Comparison of ENCODE assay signal across 8 mouse cellular contexts in genomic region chrX:94865531-94866502, GRCm38 (mm10).
A peak's percentile ranks its signal among the peaks of the same experiment; 100 is the strongest.
DNase-seq lines count a peak whose midpoint lies in the region; ATAC-seq lines count a peak whose summit lies in the region.

No protein-coding gene starts in this region.

- peak; percentile 81 for DNase-seq in adipocyte (ENCODE audit: low spot score)
- DNase-seq in embryo, embryonic 10 days (ENCODE audit: low spot score), result peak; percentile 92
- peak; percentile 91 for DNase-seq in gastrocnemius, postnatal 10 days
- peak; percentile 86 for DNase-seq in induced T-regulatory cell, adult 2 months (ENCODE audit: low read depth)
- DNase-seq in left cerebral cortex, adult 9 months (ENCODE audit: low spot score in 2 of 2), result peak; percentile 71 to 89
- DNase-seq in right cerebral cortex, postnatal 25 days, result peak; percentile 84
- DNase-seq in urinary bladder, postnatal 4 days (ENCODE audit: low spot score in 2 of 2), result peak; percentile 87 to 91

- peak; percentile 96 for ATAC-seq in megakaryocyte-erythroid progenitor cell, adult 5-6 weeks (replicated peaks; ENCODE audit: low FRiP score, low TSS enrichment, poor library complexity, severe bottlenecking)

Comparison
In these comparisons a context has a peak if more than half of its experiments do, and no peak if none do; other contexts are left out.
1. Peak in every context shown above with its lines: DNase-seq and ATAC-seq.